In genomic region chr3:101704919-101705318, GRCm38 (mm10) we compare ENCODE assay signal across 15 mouse cellular contexts.
DNase-seq lines count a peak whose midpoint lies in the region; ATAC-seq and TF ChIP-seq lines count a peak whose summit lies in the region.
"Had no signal": no experiment of that assay in that cellular context is flagged by ENCODE, and none has a peak within 500 bp of the region (broad histone marks: within the 10 kb centered on the region; RNA-seq: fewer than 3 reads in every experiment).

No protein-coding gene starts in this region.

- TF ChIP-seq POLR2A in heart, adult 2 months (IDR thresholded peaks at IDR 0.05; ENCODE audit: insufficient read depth, low read depth, low read length): no peak

- no peak overlapping the region for H3K4me2 ChIP-seq in heart, embryonic 16.5 days (ENCODE audit: low read depth, low read length)
- H3K4me2 ChIP-seq: embryonic facial prominence, embryonic 15.5 days; forebrain, embryonic 13.5 days; liver, embryonic 13.5 days; midbrain, embryonic 15.5 days had no signal

- WGBS in heart, adult 2 months: 16% methylated on average over 9 of the region's 9 CpGs
- 17% methylated on average over 9 of the region's 9 CpGs for WGBS in heart, embryonic 16.5 days

- peaks cover 13% of the 10 kb centered on the region for H3K4me1 ChIP-seq in heart, adult 2 months (ENCODE audit: control insufficient read depth, insufficient read depth, low read length)
- H3K4me1 ChIP-seq in heart, embryonic 16.5 days (ENCODE audit: control insufficient read depth, insufficient read depth, low read length): peaks cover 56% of the 10 kb centered on the region

- peak; percentile 11 for ATAC-seq in heart, embryonic 16.5 days (replicated peaks; ENCODE audit: extremely low read depth, insufficient read depth, low FRiP score)
- ATAC-seq: forebrain, embryonic 13.5 days; midbrain, embryonic 15.5 days had no signal

- H3K9ac ChIP-seq in heart, adult 2 months (ENCODE audit: low read depth, low read length): no peak overlapping the region
- H3K9ac ChIP-seq in heart, embryonic 16.5 days (ENCODE audit: low read length): no peak overlapping the region; the same call in 1 of the 2 replicates
- H3K9ac ChIP-seq: embryonic facial prominence, embryonic 15.5 days; forebrain, embryonic 13.5 days; liver, embryonic 13.5 days; midbrain, embryonic 15.5 days had no signal

- intact Hi-C loops in heart, postnatal 25 days (cut with DNase I): loop anchor here (5.0 kb wide), 1 partner anchor 97 kb away; no protein-coding TSS in a partner anchor
- intact Hi-C loops in heart, adult 2 months (cut with DNase I): loop anchor here (5.0 kb wide), 2 partner anchors 103 to 203 kb away; partner anchors contain the start of gene Atp1a1
- intact Hi-C loops in left cerebral cortex, postnatal 4 days (cut with DNase I): no loop called here

- TF ChIP-seq EP300 in heart, adult 2 months (IDR thresholded peaks at IDR 0.05; ENCODE audit: insufficient read depth, low read depth, low read length): peak; percentile 73; the same call in 1 of the 2 replicates

- H3K27ac ChIP-seq in heart, adult 2 months: peak overlapping the region; percentile 49
- H3K27ac ChIP-seq in heart, embryonic 16.5 days (ENCODE audit: low read length): peak overlapping the region; percentile 53
- H3K27ac ChIP-seq: embryonic facial prominence, embryonic 15.5 days; forebrain, embryonic 13.5 days; liver, embryonic 13.5 days; midbrain, embryonic 15.5 days; stomach, postnatal 0 days had no signal

- TF ChIP-seq CTCF in heart, adult 2 months (IDR thresholded peaks at IDR 0.05): no peak

- peak; percentile 50 to 62 for DNase-seq in heart, adult 18-20 months
- no peak for DNase-seq in heart, postnatal 25 days (ENCODE audit: low spot score)
- peak; percentile 89 for DNase-seq in adrenal gland, adult 8-10 months
- peak in 1 of 2 experiments; percentile 42 for DNase-seq in heart, adult 2 months
- no peak for DNase-seq in left cerebral cortex, postnatal 4 days
- DNase-seq in thymus, adult 18-20 months: no peak
- DNase-seq: cerebellum, adult 18-20 months; kidney, adult 9 months; liver, embryonic 13.5 days had no signal

- H3K36me3 ChIP-seq in heart, adult 2 months (ENCODE audit: control insufficient read depth, insufficient read depth, low read length): no peaks in the 10 kb centered on the region
- no peaks in the 10 kb centered on the region for H3K36me3 ChIP-seq in heart, embryonic 16.5 days (ENCODE audit: control insufficient read depth, insufficient read depth)
- H3K36me3 ChIP-seq: embryonic facial prominence, embryonic 15.5 days; G1E; liver, embryonic 13.5 days; midbrain, embryonic 15.5 days had no signal

- H3K9me3 ChIP-seq in heart, embryonic 16.5 days (replicated peaks; ENCODE audit: control insufficient read depth, low read length): no peaks in the 10 kb centered on the region
- H3K9me3 ChIP-seq: embryonic facial prominence, embryonic 15.5 days; forebrain, embryonic 13.5 days; G1E; liver, embryonic 13.5 days; midbrain, embryonic 15.5 days had no signal

- no peaks in the 10 kb centered on the region for H3K79me2 ChIP-seq in heart, adult 2 months (replicated peaks; ENCODE audit: control insufficient read depth, insufficient read depth, low read length)

- H3K27me3 ChIP-seq in heart, adult 2 months (ENCODE audit: control insufficient read depth, insufficient read depth, low read length): no peaks in the 10 kb centered on the region
- H3K27me3 ChIP-seq in heart, embryonic 16.5 days (ENCODE audit: control insufficient read depth, insufficient read depth, low read length): no peaks in the 10 kb centered on the region
- H3K27me3 ChIP-seq: embryonic facial prominence, embryonic 15.5 days; forebrain, embryonic 13.5 days; liver, embryonic 13.5 days; midbrain, embryonic 15.5 days had no signal

- no peak overlapping the region for H3K4me3 ChIP-seq in heart, adult 2 months
- H3K4me3 ChIP-seq in heart, embryonic 16.5 days (ENCODE audit: low read length): no peak overlapping the region
- H3K4me3 ChIP-seq: embryonic facial prominence, embryonic 15.5 days; forebrain, embryonic 13.5 days; liver, embryonic 13.5 days; midbrain, embryonic 15.5 days had no signal

Comparison
In these comparisons a context has a peak if more than half of its experiments do, and no peak if none do; other contexts are left out.
1. DNase-seq: peak in heart, adult 18-20 months (2 of 2) and adrenal gland, adult 8-10 months (single experiment); none in heart, postnatal 25 days (single experiment), left cerebral cortex, postnatal 4 days (single experiment) and thymus, adult 18-20 months (0 of 2).